Mouse (Mus musculus) liver, adult 2 months (tissue): ENCODE measurements around the gene Cd24a. TPM values are rescaled to one million over a fixed set of nuclear protein-coding genes. Genes with fewer than 3 reads are reported as not detected.

Experiments used
- DNase-seq: peaks from one replicate; pipeline ENCODE4 v3.0.0-alpha.2; 2011; ENCODE audit warnings: low read depth, low spot score; ENCODE audit errors: extremely low read depth
- H3K27ac ChIP-seq: fragments of 200-500 bp; replicated peaks from 2 replicates; pipeline ENCODE4 v1.5.1; 2012; ENCODE audit warnings: low read depth, mild to moderate bottlenecking, control low read depth, inconsistent platforms, low read length; ENCODE audit not compliant: insufficient read depth
- H3K27me3 ChIP-seq: fragments of 200-500 bp; 2 replicates; pipeline ENCODE4 v1.6.1; 2012; ENCODE audit warnings: mild to moderate bottlenecking, moderate library complexity, low read length, inconsistent platforms; ENCODE audit not compliant: control insufficient read depth, insufficient read depth
- H3K36me3 ChIP-seq: fragments of 200-500 bp; 2 replicates; pipeline ENCODE4 v1.6.1; 2012; ENCODE audit warnings: low read length, inconsistent platforms; ENCODE audit not compliant: control insufficient read depth, insufficient read depth
- H3K4me1 ChIP-seq: fragments of 200-500 bp; 2 replicates; pipeline ENCODE4 v1.6.1; 2011; ENCODE audit warnings: low read length; ENCODE audit not compliant: control insufficient read depth, insufficient read depth
- H3K4me3 ChIP-seq: fragments of 200-500 bp; 2 replicates; pipeline ENCODE4 v1.5.1; 2011; ENCODE audit warnings: low read depth, mild to moderate bottlenecking, control low read depth, low read length, moderate library complexity; ENCODE audit not compliant: insufficient read depth
- H3K79me2 ChIP-seq: fragments of 200-500 bp; 2 replicates; pipeline ENCODE4 v1.6.1; 2012; ENCODE audit warnings: inconsistent platforms, mild to moderate bottlenecking, low read length, moderate library complexity; ENCODE audit not compliant: control insufficient read depth, insufficient read depth
- H3K9ac ChIP-seq: fragments of 200-500 bp; 2 replicates; pipeline ENCODE4 v1.6.1; 2012; ENCODE audit warnings: low read depth, mild to moderate bottlenecking, control low read depth, inconsistent platforms, low read length
- CTCF ChIP-seq: fragments of 200-500 bp; IDR thresholded peaks from 2 replicates; pipeline ENCODE4 v1.5.1; 2011; ENCODE audit warnings: low read depth, low read length, control low read depth
- POLR2A ChIP-seq: fragments of 200-500 bp; IDR thresholded peaks from 2 replicates; pipeline ENCODE4 v1.6.1; 2011; ENCODE audit warnings: low read length, control low read depth; ENCODE audit not compliant: insufficient read depth; ENCODE audit errors: extremely low read depth
- WGBS: fragments of 180-500 bp; shearing (Covaris S2); methylation state at CpG from one replicate; pipeline ENCODE4 v1.1.7; 2018; 5-methylcytosine and 5-hydroxymethylcytosine counted together
- polyA plus RNA-seq: library from polyadenylated mRNA; depleted of rRNA; stranded (reverse); fragments of >200 nt; gene quantifications from 2 replicates; pipeline ENCODE4 v1.2.3, GENCODE M21; 2012
- total RNA-seq: library from RNA; depleted of rRNA; stranded (reverse); fragments of >200 nt; gene quantifications from 2 replicates; pipeline ENCODE4 v1.2.3, GENCODE M21; 2014

Gene Cd24a
- total and polyA plus RNA-seq, 2 experiments = 1.7 to 5.7 TPM

DNA sequence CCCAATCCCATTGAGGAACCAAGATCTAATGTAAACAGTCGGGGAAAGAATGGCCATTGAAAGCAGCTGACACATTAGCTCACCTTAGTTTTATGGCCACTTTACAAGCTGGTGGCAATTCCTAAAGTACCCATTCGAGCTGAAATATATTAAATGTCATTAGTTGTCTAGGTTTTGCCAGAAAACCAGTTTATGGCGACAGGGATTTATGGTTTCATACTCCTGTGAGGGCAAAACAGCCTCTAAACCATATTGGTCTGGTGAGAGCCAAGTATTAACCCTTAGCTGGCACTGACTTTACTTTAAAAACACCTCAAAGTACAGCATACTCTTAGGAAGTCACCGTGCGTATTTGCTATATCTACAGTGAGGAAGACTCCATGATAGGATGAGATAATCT, 46.3 kb downstream of the Cd24a start:
- no peak for TF ChIP-seq CTCF
- TF ChIP-seq POLR2A = no peak
- H3K4me3 ChIP-seq = no peak overlapping the region
- H3K4me1 ChIP-seq = no peaks in the 10 kb centered on the region
- H3K79me2 ChIP-seq = no peaks in the 10 kb centered on the region
- no peaks in the 10 kb centered on the region for H3K27me3 ChIP-seq
- DNase-seq = no peak
- no peak overlapping the region for H3K9ac ChIP-seq
- no peaks in the 10 kb centered on the region for H3K36me3 ChIP-seq
- no peak overlapping the region for H3K27ac ChIP-seq
- 89% methylated on average over 5 of the region's 5 CpGs for WGBS

DNA sequence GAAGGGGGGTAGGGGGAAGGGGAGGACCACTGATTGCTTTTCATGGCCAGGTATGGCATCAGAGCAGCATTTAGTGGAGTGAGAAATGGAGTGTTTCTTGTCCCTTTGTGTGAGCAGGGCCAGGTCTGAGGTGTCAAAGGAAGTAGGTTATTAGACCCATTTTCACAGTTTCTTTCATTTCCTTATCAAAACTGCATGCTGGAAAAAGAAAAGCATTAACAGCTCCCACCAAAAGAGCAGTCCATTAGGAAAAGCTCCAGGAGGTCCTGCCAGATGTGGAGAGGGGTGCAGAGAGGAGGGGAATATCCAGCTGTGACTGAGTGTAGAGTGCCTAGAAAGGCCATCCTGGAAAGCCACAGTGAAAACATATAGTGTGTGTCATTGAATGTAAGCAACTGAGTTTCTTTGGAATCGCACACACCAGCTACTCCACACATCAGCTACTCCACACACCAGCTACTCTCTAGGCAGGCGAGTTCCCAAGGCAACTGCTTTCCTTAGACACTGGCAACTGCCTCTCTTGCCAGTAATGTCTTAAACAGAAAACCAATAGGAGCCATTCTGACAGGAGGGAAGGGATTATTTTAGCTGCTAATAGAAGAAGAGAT, 46.8 kb downstream of the Cd24a start:
- Histone ChIP-seq H3K4me1 (no peaks in the 10 kb centered on the region), H3K36me3 (no peaks in the 10 kb centered on the region), H3K79me2 (no peaks in the 10 kb centered on the region), H3K4me3 (no peak overlapping the region), H3K27me3 (no peaks in the 10 kb centered on the region), H3K27ac (no peak overlapping the region), H3K9ac (no peak overlapping the region)
- no peak for DNase-seq
- 82% methylated on average over 2 of the region's 2 CpGs for WGBS
- no peak for TF ChIP-seq POLR2A
- no peak for TF ChIP-seq CTCF

DNA sequence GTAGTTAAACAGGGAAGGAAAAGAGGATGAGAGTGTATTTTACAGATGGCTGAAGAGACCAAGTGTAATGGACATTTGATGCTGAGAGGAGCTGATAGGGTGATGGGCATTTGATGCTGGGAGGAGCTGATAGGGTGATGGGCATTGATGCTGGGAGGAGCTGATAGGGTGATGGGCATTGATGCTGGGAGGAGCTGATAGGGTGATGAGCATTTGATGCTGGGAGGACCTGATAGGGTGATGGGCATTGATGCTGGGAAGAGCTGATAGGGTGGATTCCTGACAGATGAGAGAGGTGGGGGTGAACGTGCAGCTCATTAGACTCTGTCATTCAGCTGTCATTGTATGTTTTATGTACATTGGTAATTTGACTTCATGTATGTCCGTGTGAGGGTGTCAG, 47.5 kb downstream of the Cd24a start:
- Histone ChIP-seq H3K79me2 (no peaks in the 10 kb centered on the region), H3K36me3 (no peaks in the 10 kb centered on the region), H3K27ac (no peak overlapping the region), H3K9ac (no peak overlapping the region), H3K27me3 (no peaks in the 10 kb centered on the region), H3K4me1 (no peaks in the 10 kb centered on the region), H3K4me3 (no peak overlapping the region)
- no peak for TF ChIP-seq POLR2A
- no peak for TF ChIP-seq CTCF
- DNase-seq = no peak
- WGBS = 80% methylated on average over 2 of the region's 2 CpGs

DNA sequence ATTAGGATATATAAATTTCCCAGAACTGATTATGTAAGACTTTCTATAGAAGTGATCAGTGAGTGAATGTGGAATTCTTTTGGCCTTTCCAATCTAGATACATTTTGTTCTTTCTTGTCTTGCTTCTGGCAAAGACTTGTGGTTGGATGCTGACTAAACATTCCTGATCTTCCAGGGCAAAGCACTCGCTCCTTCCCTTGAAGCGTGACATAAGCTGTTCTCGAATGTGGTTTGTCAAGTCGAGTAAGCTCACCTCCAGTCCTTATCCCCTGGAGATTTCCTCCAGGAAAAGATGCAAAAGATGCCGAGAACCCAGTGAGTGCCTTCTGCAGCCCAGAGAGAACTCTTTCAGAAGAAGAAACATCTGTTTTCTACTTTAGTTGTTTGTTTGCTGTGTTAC, 51.1 kb downstream of the Cd24a start:
- no peak for TF ChIP-seq POLR2A
- TF ChIP-seq CTCF = no peak
- H3K4me1 ChIP-seq = no peaks in the 10 kb centered on the region
- H3K4me3 ChIP-seq = no peak overlapping the region
- 79% methylated on average over 5 of the region's 5 CpGs for WGBS
- no peaks in the 10 kb centered on the region for H3K79me2 ChIP-seq
- no peaks in the 10 kb centered on the region for H3K27me3 ChIP-seq
- no peaks in the 10 kb centered on the region for H3K36me3 ChIP-seq
- no peak for DNase-seq
- H3K27ac ChIP-seq = no peak overlapping the region
- H3K9ac ChIP-seq = no peak overlapping the region

DNA sequence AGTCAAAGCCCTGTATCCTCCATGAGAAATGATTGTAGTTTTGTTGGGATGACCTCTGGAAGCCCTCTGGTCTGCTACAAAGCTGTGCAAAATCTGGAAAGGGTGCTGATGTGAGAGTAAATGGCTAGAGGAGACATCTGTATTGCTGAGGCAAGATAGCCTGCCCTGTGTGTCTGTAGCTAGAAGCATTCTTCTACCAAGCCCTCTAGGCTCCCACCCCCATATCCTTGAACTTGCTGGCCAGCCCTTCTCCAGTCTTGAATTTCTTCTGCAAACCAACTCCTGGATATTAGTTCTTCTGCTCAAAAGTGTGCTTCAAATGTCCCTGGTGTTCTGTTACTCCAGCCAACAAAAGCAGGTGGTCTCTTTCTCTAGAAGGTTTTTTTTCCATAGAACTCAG, 51.8 kb downstream of the Cd24a start:
- no peak overlapping the region for H3K27ac ChIP-seq
- no peak overlapping the region for H3K4me3 ChIP-seq
- no peaks in the 10 kb centered on the region for H3K4me1 ChIP-seq
- no peaks in the 10 kb centered on the region for H3K79me2 ChIP-seq
- TF ChIP-seq CTCF (no peak), POLR2A (no peak)
- H3K36me3 ChIP-seq = no peaks in the 10 kb centered on the region
- no peak for DNase-seq
- H3K27me3 ChIP-seq = no peaks in the 10 kb centered on the region
- H3K9ac ChIP-seq = no peak overlapping the region

DNA sequence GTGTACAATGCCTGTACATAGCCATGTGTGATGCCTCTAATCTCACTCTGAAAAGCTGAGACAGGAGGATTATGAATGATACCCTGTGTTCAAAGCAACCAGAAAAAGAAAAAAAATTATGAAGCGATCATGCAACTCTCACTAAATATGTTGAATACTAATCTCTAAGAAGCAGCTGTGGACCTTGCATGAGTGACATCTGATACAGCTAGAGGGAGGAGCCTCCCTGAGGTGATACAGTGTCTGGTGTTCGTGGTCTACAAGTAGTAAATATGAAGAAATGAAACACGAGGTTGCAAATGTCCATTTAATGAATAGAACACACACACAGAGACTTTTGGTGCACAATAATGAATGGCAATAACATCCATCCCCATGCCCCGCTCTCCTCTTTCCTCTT, 52.5 kb downstream of the Cd24a start:
- no peaks in the 10 kb centered on the region for H3K36me3 ChIP-seq
- no peak overlapping the region for H3K27ac ChIP-seq
- no peak overlapping the region for H3K9ac ChIP-seq
- H3K4me1 ChIP-seq = no peaks in the 10 kb centered on the region
- TF ChIP-seq POLR2A = no peak
- TF ChIP-seq CTCF = no peak
- H3K79me2 ChIP-seq = no peaks in the 10 kb centered on the region
- DNase-seq = no peak
- no peak overlapping the region for H3K4me3 ChIP-seq
- WGBS = 78% methylated on average over 4 of the region's 4 CpGs
- H3K27me3 ChIP-seq = no peaks in the 10 kb centered on the region

DNA sequence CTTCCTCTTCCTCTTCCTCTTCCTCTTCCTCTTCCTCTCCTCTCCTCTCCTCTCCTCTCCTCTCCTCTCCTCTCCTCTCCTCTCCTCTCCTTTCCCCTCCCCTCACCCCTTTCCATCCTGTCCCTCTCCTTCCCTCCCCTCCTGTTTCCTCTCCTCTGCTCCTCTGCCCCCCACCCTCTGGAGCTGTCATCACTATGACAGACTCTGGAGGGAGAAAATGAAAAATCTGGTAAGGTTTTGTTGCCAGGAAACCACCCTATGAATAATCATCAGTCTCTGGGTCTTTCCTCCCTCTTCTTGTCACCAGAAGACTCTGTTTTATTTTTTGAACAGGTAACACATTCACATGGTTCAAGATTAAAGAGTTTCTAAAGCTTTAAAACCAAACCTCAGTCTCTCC, 53.0 kb downstream of the Cd24a start:
- Histone ChIP-seq H3K4me1 (no peaks in the 10 kb centered on the region), H3K27ac (no peak overlapping the region), H3K9ac (no peak overlapping the region)

More for the DNA sequence above, 53.0 kb downstream of the Cd24a start:
- no peak for DNase-seq
- no peaks in the 10 kb centered on the region for H3K27me3 ChIP-seq
- TF ChIP-seq CTCF = no peak
- no peak for TF ChIP-seq POLR2A
- no peaks in the 10 kb centered on the region for H3K79me2 ChIP-seq
- H3K4me3 ChIP-seq = no peak overlapping the region
- H3K36me3 ChIP-seq = no peaks in the 10 kb centered on the region
